Mouse (Mus musculus) ovary, postnatal 36 days (tissue): ENCODE data around the gene Scyl1.

Experiments used
- DNase-seq: peaks from one replicate; pipeline ENCODE4 v3.0.0; 2022; ENCODE audit warnings: low spot score, mixed read lengths

The Scyl1 gene

GRCm38 (mm10) chr19:5715793-5716688 is 55.2 kb downstream of the Scyl1 start:
- no peak for DNase-seq

DNA sequence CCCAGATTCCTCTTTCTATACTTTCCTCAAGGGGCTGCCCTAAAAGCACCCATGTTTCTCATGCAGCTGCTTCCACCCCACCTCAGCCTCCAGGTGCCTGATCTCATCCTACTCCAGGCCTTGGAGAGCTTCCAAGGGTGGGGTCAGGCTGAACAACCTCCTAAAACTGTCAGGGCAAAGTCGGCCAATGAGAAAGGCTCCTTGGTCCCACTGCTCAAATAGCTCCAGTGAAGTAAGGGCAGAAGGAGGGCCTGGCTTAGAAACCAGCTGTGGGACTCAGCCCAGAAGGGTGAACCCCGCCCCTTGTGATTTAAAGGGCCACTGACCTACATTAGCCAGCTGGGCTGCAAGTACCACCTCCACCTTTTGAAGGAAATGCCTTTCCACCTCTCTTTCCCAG is 57.5 kb downstream of the Scyl1 start:
- peak; percentile 51 for DNase-seq

DNA sequence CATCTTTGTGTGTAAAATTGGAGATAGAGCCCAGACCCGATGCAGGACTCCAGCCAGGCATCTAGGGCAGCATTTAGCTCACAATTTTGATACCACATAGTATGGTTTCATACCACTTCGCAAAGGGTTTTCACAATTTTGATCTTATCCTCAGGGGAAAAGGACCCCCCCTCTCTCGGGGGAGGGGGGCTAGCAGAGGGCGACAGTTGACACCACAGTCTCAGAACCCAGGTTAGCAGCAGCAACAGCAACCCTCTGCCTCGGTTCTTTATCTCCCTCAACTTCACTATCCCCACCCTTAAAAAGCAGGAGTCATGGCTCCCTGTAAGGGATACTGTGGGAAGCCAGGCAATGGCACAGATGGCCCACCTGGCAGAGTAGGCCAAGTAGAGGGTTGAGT is 58.0 kb downstream of the Scyl1 start:
- no peak for DNase-seq

- no peak for DNase-seq
Measured at GRCm38 (mm10) chr19:5711907-5712460, 59.2 kb downstream of the Scyl1 start.

GRCm38 (mm10) chr19:5711218-5711617 is 60.0 kb downstream of the Scyl1 start:
- peak; percentile 63 for DNase-seq

- no peak for DNase-seq
Measured at GRCm38 (mm10) chr19:5710581-5710980, 60.6 kb downstream of the Scyl1 start.

GRCm38 (mm10) chr19:5710068-5710467 is 61.2 kb downstream of the Scyl1 start:
- DNase-seq = no peak
